Mouse (Mus musculus) T-helper 17 cell (primary cell): ENCODE measurements around the gene Rcn1.

Experiments used
- in situ Hi-C, 2 experiments: fragments of 300-600 bp; cut with MboI, MseI; formaldehyde crosslinking; loops; 1 replicate in 1 of 2; 2 replicates in 1 of 2; pipeline ENCODE4 v1.15.1; 2025; ENCODE audit warnings: high pct_unique_total_duplicates in 2 of 2

Rcn1 gene

DNA sequence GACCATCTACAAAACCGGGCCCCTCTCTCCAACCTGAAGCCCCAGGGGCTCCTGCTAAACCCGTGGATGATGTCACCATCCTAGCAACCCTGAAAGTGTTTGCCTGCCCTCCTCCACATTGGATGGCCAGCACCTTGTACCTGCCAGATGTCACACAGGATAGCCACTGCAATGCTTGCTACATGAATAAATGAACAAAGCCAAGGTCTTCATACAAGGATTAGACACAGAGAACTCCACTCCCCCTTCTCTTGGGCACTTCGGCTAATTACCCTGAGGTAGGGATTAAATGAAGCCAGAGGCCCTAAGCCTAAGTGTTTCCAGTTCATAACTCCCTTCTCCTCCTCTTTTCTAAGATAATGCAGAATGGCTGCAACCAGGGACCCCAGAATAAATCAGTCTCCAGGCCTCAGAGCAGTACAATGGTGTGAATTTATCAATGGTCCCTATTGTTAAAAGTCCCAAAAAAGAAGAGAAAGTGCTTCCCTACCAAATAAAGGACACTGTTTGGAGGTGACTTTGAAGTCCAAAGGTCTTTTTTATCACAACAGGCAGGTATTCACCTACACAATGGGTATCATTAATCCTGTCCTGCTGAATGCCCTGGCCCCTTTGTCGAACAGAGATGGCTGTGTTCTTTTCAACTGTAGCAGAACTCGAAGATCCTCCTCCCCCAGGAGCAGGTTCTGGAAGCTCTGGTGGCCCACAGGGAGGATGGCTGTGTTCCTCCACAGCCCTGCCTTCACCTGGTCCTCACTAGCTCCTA lies 1.5 kb downstream of the Rcn1 start:
- in situ Hi-C loops = no loop called here

DNA sequence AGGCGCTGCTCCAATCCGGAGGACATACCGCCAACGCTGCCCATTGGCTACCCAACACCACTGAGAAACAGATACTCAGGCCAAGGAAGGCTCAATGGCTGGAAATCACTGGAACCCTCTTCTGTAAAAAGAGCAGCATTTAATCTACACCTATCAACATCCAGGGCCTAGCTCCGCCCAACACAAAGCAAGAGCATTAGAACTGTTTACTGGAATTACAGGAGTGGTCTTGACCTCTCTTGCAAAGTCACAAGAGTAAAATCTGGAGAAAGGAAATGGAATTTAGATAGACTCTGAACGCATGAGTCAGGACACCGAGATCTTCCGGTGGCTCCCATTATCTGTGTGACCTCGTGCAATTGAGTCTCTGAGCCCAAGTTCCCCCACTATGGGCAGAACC lies 3.1 kb downstream of the Rcn1 start:
- in situ Hi-C loops = no loop called here

DNA sequence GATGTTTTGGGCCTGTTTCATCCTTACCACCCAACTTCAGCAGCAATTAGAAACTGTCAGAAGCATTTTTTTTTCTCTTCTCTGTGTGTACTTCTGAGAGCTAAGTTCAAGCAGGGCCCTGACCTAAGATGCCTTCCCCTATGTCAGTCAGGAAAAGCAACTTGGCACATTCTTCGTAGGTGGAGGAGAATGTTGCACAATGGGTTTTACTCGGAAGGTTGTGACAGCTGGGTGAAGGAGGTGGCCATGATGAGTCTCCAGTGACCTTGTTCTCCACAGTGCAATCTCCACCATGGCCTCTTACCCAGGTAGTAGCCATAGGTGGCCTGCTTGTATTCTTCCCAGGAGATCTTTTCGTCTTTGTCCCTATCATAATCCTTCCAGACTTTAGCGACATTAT lies 4.7 kb downstream of the Rcn1 start:
- in situ Hi-C loops = no loop called here

DNA sequence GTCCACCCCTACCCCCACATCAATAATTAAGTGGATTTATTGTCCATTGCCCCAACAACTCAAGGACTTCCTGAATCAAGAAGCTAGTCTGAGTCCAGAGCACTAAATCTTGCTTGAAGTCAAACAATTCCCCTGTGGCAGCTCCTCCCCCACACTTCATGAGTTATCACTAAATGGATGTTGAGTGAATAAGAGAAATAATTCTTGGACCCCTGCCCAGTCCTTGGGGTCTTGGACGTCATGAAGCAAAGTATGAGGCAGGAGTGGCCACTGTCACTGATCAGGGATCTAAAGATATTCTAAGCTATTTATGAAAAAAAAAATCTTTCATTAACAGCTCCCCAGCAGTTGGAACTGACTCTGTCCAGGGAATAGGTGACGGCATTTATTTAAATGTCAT lies 6.6 kb downstream of the Rcn1 start:
- in situ Hi-C loops = no loop called here

DNA sequence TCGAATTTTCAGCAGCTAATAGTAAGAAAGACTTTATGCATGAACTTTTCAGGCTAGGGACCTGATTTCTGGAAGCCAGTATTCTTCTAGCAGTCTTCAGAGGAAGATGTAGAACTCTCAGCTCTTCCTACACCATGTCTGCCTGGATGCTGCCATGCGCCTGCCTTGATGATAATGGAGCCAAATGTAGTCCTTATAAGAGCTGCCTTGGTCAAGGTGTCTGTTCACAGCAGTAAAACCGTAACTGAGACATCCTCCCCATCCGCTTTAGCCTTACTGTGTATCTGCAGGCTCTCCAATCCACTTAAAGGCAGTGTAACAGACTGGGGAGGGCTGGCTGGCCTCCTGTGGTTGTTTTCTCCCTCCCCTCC lies 7.7 kb downstream of the Rcn1 start:
- in situ Hi-C loops = no loop called here

DNA sequence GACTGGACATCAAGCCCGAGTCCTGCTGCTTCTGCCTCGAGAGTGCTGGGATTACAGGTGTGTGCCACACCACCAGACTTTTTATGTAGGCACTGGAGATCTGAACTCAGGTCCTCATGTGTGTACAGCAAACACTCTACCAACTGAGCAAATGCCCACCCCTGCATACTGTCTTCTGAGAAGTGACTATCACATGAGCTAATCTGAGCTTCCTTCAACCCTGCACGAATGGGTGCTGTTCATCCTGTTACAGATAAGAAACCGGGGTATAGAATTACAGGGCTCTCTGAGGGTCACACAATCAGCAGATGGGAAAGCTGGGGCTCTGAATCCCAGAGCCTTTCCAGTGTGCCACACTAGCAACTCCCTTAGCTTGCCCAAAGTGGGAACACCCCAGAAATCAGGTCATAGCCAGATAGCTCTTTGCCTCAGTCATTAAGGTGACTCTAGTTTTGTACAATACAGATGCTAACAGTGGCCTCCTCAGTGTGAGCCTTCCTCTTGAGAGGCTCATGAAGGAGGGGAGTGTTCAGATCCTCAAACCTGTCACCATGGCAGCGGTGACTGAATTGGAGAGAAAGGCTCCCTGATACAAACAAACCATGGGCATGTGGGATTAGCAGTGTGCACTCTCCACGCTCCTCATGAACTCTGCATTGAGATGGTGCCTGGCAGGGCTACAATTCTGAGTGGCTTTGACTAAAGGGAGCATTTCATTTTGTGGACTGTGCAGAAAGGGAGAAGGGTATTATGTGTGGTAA lies 8.3 kb downstream of the Rcn1 start:
- in situ Hi-C loops = no loop called here

DNA sequence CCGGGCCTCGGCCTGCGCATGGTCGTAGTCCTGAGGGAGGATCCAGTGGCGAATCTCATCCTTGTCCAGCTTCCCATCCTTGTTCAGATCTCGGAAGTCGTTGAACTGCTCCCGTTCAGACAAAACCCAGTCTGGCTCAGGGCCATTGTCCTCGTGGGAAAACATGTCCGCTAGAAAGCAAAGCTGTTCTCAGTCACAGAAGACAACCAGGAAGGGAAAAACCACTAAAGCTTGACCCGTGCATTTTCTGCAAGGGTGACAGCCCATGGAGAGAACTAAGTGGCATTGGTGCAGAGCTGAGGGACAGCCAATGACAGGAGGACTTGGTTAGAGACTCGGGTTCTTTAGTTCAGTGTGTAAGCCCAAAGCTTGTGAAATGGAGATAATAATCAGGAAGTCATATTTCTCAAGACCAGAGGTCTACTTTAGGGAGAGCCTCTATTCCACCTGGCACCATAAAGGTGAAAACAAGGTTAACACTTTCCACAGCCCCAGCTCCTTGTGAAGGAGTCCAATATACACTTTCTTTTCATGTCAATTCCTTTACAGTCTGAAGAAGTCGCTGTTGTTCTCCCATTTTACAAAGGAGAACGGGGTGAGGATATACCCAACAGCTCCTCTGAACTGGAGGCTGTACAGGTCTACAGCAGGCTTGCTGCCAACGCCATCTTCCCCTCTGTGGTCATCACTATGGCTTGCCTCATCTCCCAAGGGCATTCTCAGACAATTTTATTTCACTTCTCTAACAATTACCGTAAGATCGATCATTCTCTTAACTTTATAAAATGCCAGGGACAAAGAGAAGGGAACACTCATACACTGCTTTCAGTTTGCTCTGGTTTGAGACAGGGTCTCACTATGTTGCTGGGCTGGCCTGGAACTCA lies 9.9 kb downstream of the Rcn1 start:
- in situ Hi-C loops = no loop called here

DNA sequence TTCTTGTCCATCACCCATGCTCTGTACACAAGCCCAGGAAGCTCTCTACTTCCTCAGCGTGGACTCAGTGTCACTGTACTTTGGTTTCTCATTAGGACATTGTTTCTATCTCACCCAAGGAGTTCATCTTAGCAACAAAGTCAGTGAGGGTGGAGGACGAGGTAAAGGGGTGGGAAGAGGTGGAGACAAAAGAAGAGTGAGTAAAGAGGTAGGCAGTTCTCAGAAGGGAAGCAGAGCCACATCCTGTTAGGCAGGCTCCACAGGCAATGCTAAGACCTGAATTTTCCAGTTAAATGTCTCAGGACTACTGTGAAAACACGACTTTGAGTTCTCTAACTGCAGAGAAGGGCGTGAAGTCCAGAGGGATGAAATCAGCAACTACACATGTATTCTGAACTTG lies 12.7 kb downstream of the Rcn1 start:
- in situ Hi-C loops = no loop called here

DNA sequence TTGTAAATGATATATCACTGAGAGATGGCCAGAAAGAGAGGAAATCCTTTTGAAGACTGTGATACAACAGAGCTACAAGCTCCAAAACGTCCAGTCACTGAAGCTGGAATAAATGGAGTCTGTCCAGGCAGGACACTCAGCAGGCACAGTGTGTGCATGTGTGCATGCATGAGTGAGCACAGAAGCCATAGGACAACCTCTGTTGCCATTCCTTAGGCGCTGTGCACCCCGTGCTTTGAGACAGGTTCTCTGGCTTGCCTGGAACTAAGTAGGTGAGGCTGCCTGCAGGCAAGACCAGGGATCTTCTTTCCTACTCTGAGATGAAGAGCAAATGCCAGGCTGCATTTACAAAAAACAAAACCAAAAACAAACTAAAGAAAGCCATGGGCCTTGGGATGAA lies 14.1 kb downstream of the Rcn1 start:
- in situ Hi-C loops = no loop called here

DNA sequence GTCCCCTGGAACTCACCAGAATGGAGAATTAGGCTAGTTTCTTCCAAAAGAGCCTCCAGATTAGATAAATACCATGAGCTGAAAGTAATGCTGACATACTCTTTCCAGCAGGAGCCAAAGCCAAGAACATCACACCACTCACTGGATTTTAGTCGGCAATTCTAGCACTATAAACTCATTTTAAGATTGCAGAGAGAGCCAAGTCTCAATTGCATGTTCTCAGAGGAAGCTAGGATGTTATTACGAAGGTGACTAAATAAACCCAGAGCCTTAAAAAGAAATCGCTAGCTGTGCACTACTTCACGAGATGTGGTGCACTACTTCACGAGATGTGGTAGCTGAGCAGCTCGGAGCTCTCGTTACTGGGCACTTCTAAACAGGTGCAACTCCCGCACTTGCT lies 16.1 kb downstream of the Rcn1 start:
- in situ Hi-C loops = no loop called here

DNA sequence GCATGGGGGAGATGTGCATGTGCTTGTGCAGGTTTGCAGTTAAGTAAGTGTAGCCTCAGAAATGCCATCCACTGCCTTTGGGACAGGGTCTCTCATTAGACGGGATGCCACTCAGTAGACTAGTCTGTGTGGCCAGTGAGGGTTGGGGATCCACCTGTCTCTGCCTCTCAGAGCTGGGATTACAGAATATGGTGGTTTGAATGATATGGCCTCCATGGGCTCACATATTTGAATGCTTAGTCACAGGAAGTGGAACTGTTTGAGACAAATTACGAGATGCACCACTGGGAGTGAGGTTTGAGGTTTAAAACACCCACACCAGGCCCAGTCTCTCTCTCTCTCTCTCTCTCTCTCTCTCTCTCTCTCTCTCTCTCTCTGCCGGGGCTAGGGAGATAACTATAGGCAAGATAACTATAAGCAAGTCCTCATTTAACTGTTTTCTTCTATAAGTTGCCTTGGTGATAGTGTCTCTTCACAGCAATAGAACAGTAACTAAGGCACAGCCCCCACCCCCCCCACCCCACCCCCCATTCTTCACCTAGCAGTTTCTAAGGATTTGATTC lies 18.3 kb downstream of the Rcn1 start:
- in situ Hi-C loops = no loop called here

DNA sequence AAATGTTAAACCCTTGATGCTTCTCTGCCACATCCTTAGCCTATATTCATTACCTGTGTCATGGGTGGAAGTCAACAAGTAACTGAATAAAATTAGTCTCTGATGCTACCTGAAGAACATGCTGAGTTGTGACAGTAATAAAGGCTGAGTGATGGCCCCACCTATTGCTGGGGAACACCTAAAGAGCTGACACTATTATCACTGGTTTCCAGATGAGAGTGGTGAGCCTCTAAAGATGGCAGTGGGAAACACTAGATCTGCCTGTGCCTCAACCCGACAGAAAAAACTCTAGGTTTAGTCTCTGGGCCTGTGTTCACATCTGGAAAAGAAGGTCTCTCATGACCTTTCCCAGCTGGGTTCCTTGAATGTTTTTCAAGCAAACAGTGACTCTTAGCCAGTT lies 19.4 kb downstream of the Rcn1 start:
- in situ Hi-C loops = no loop called here

DNA sequence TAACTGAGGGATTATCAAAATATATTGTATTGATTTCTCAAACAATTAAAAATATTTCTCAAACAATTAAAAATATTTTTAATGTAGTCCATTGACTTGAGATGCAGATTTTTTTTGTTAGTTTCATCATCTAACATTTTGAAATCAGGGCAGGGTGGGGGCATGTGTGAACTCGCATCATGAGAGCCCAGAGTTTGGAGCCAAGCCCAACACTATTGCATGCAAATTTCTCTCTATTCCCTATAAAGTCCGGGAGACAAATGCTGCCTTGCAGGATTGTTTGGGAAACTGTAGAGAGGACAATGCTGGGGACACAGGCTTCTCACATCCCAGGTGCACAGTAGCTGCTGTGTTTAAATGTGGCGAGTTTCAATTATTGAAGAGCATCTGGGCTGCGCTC lies 23.4 kb downstream of the Rcn1 start:
- in situ Hi-C loops = no loop called here

DNA sequence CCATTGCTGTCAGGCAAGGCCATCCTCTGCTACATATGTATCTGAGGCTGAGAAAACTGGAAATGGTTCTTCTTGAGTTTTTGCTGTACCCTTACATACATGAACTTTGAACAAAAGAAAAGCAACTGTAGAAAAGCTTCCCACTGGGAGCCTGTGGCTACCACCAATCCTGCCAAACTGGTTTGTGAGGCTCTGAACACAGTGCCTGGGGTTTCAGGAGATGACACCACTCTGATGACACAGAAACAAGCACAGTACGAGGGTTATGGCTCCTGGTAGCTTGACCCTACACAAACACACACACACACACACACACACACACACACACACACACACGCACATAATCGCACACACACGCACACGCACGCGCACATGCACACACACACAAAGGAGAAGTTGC lies 23.9 kb downstream of the Rcn1 start:
- in situ Hi-C loops = no loop called here

DNA sequence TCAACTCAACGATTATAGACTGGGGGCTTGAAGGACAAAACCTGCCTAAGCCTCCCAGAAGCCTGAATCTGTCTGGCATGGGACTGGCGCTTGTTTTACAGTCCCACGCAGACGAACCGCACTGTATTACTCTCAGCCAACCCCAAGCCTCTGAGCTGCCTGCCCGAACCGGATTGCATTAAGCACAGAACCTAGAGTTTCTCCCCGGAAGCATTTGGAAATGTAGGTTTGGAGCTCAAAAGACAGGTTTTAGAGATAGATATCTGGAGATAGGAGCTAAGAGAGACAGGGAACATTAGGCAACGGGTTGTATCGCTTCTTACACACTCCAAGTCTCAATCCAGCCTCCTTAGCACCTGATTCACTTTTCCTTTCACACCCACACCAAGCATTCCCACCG lies 25.5 kb downstream of the Rcn1 start:
- in situ Hi-C loops = no loop called here

DNA sequence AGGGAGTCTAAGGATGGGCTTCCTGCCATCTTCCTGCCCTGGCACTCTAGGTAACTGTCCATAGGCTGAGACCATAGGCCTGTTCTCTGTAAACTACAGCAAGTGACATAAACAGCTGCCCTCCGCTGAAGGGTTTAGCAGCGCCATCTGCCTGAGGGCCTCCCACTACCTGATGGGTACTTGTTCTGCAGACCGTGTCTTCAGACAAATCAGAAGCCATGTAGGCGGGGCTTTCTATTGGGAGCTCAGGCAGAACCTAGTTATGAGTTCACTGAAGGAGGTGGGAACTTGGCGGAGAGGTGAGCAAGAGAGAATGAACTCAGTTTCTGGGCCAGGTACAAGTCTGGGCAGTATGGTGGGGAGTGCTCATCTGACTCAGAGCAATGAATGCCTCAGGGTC lies 26.4 kb downstream of the Rcn1 start:
- in situ Hi-C loops = no loop called here

DNA sequence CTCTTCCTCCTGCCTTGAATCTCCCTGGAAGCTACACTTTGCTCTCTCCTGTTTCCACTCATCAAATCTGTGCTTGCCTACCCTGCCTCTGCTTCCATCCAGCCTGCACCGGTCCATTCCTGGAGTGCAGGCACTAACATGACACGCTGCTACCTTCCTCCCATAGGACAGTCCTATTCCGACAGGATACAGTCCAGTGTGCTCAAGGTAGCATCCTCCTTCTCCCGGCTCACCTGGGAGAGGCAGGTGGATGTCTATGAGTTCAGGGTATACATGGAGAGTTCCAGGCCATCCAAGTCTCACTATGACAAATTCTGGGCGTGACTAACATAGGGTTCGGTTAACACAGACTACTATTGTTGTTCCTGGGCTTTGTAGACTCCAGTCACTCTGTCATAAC lies 27.0 kb downstream of the Rcn1 start:
- in situ Hi-C loops = no loop called here

DNA sequence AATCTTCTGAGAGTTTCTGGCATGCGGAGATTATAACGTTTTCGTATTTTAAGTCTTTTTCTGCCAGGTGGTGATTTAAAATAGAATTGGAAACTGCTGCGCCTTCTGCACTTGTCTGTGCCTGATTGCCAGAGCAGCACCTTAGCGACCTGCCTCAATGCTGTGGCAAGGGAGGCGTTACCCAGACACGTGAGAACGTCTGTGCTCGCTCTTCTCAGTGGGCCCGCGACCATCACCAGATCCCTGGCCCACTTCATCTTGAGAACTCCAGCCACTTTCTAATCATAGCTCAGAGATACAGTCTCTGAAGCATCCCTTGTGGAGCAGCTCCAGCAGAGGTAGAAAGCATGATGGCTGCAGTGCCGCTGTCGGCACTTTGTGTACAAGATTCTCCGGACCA lies 28.4 kb downstream of the Rcn1 start:
- in situ Hi-C loops = no loop called here

DNA sequence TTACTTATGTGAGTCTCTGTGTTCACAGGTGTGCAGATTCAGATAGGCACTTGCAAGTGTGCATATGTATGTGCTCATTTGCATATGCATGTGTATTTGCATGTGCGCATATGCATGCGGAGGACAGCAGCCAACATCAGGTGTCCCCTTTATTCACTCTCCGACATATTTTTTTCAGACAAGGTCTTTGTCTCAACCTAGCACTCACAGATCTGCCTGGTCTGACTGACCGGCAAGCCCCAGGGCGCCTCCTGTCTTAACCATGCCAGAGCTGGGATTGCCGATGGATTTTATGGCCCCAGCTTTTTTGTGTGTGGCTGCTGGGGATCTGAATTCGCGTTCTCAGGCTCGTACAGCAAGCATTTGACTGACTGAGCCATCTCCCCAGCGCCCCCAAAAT lies 28.9 kb downstream of the Rcn1 start:
- in situ Hi-C loops = no loop called here

DNA sequence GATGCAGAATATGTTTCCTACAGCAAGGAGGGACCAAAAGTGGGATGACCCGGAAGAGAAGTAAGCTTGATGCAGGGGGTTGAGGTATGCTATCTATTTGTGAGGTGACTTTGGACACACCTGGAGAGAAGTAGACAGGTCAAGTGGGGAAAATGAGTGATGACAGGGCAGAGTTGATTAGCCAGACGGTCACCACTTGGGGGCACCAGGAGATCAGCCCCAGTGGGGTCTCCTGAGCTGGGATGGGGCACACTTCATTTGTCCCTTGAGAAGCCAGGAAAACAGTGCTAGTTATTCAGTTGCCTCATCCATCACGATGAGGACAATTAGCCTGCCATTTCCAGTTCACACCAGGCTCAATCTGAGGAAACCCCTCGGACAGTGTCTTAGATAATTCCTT lies 31.5 kb downstream of the Rcn1 start:
- in situ Hi-C loops = no loop called here

DNA sequence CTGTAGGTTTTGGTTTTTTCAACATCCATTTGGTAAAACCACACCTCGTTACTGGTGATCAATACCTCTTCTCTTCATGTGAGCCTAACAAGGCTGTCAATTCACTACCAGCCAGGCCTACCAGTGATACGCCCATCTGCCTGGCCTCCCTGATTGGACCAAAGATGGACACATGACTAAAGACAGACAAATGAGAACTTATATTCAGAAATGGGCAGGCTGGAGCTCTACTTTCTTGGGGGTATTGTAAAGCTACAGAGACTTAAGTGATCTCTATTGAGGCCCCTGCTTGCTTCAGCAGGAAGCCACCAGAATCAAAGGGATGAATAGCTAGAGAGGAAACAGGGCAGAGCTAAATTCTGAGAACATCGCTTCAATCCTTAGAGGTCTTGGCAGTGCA lies 41.1 kb downstream of the Rcn1 start:
- in situ Hi-C loops = no loop called here

DNA sequence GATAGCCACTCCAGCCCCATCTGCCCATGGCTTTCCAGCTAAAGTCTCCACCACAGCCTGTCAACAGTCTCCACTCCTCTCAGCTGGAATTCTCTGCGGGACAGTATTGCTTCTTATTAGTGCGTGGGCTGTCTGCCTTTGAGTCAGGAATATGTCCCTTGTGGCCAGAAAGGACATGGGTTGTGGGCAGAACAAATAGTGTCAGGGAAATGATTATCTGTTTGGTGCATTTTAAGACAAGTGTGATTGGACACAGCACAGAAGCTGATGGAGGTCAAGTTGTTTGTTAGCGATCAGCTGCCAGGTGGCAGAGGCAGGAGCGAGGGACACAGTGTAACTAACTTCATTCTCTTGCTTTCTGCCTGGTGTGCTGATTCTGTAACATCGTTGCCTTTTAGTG lies 42.3 kb downstream of the Rcn1 start:
- in situ Hi-C loops = no loop called here
